Mouse (Mus musculus) heart, postnatal 4 days (tissue): ENCODE measurements around the gene Tff1. TPM values are rescaled to one million over a fixed set of nuclear protein-coding genes. Genes with fewer than 3 reads are reported as not detected.

Source experiments
- DNase-seq: peaks from one replicate; pipeline ENCODE4 v3.0.0; 2021
- total RNA-seq, 2 experiments: library from RNA; stranded (reverse); gene quantifications; 2 replicates each; pipeline ENCODE4 v1.2.3; 2021

Gene Tff1
- not detected for total RNA-seq

DNA sequence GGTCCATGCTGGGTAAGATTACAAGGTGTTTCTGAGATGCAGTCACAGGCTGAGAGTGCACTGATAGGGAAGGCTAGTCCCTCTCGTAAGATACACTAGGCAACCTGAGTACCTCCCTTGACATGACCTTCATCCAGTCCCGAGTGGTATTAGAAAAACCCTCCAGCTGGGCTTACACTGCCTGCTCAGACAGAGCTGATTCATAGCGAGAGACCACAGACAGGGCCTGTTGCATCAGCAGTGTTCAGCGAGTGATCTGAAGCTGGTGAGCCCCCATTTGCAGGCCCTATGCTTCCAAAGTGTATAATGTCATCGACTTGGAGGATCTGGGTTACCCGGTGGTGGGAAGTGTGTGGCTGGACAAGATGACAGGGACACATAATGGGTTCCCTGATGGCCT lies at the start of gene Tff1:
TSS of gene Tff1 (minus strand) at position 151 of the 400 bp plus-strand sequence.
- no peak for DNase-seq

DNA sequence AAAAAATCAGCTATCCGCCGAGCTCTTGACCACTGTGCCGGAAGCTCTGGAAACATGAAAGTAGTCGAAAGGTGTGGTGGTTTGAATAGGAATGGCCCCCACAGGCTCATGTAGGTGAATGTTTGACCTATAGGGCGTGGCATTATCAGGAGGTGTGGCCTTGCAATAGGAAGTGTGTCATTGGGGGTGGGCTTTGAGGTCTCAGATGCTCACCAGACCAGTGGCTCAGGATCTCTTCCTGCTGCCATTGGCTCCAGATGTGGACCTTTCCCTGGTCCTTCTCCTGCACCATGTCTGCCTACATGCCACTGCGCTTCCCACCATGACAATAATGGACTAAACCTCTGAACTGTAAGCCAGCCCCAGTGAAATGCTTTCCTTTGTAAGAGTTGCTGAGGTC lies 46.8 kb upstream of the Tff1 start:
- DNase-seq = no peak

DNA sequence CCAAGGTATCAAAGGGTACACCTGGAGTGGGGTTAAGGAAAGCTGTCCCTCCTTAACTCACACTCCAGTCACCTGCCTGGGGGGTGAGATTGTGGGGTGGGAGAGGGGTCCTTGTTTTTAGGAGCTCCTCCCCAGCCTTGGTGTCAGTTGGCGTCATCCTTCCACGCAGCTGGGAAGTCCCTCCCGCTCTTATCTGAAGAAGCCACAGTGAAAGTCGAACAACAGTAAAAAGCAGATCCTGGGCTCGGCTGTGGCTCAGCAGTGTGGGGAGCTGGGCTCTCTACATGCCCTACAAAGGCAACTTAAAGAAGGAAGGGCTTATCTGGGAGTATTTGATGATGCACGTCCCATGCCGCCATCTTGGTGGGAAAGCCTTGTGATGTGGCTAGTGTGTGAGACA lies 45.2 kb upstream of the Tff1 start:
- DNase-seq = no peak

DNA sequence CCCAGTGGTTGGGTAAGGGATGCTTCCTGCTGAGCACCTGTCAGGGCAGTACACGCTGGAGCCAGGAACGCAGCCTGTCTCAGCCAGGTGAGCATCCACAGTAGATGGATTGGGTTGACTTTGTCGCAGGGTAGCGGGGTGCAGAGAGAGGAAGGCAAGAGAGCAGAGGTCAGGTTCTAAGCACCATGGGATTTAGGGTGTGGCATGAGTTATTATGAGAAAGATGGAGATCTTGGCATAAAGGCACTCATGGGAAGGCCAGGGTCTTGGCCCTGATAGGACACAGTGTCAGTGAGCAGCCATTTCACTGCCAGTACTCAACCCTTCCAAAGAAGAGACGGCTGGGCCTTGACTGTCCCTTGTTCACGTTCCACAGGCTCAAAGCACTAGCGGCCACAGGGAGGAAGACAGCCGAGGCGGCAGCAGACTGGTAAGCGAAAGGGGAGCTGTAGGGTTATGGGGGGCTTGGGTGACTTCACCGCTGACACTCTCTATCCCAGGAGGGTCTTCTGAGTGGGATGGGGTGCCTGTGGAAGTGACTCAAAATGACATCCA lies 44.4 kb upstream of the Tff1 start:
- DNase-seq = no peak

DNA sequence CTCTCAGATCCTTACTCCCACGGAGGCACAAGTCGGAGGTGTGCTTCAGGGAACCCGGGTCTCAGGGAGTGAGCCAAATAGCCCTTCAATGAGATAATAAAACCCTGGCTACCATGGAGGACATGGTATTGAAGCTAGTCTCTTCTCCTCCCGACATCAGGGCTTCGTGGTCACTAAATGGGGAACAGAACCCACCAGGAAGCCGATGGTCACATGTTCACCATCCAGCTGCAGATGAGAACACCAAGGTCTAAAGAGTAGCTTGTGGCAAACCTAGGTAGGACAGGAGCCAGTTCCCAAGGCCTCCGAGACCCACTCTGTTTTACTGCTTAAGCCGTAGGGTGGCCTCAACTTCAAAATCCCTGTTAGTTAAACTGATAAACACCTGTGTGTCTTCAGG lies 43.6 kb upstream of the Tff1 start:
- no peak for DNase-seq

DNA sequence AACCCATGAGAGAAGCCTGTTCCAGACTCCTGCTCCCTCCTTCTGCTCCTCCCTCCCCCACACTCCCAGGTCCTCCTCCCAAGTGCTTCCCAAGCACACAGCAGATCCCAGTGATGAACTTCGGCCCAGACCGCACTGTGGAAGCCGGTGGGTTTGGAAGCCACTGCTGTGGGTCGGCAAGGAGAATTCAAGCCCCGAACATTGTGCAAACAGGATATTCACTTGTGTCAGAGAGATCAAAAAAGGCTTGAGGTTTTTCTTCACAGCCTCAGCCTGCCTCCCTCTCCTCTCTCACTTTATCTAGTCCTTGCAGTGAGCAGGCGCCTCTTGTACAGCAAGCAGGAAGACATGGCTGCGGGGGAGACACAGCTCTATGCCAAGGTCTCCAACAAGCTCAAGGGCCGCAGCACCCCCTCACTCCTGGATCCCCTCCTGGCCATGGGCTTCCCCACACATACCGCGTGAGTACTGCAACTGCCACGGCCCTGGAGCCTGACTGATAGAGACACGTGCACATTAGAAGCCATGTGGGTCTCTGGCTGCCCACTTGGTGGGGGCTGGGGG lies 42.8 kb upstream of the Tff1 start, which contains the start of gene Ubash3a:
TSS of gene Ubash3a (plus strand) at position 103 of the 564 bp plus-strand sequence.
- no peak for DNase-seq

DNA sequence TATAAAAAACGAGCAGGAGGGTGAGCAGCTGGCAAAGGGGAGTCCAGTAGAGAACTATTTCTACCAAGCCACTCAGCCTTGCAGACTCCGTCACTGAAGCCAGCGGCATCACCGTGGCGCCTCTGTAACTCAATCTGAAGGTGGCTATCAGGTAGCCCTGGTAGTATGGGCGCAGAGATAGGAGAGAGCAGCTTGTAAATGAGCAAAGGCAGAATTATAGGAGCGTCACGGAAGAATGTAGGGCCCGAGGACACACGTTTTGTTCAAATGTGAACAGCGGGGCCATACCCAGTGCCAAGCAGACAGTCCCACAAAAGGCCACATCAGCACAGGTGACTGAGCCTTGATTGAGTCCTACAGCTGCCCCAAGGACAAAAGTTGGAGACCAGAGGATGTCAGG lies 33.8 kb upstream of the Tff1 start, which contains the start of gene Tmprss3:
TSS of gene Tmprss3 (minus strand) at position 101 of the 400 bp plus-strand sequence.
- DNase-seq = no peak

DNA sequence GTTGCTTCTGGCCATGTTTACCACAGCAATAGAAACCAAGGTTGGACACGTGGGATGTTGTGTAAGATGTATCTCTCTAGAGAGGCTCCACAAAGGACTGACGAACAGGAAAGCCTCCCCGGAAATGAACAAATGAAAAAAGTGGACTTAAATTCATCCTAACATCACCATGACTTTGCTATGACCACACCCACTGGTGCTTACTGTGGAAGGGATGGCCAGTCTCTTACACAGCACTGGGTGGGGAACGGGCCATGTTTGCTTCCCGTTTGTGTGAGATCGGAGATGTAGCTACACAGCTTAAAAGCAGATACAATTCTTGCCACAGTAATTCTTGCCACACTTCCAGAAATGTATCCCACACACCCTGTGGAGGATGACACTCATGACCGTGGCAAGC lies 31.2 kb upstream of the Tff1 start:
- DNase-seq = no peak

DNA sequence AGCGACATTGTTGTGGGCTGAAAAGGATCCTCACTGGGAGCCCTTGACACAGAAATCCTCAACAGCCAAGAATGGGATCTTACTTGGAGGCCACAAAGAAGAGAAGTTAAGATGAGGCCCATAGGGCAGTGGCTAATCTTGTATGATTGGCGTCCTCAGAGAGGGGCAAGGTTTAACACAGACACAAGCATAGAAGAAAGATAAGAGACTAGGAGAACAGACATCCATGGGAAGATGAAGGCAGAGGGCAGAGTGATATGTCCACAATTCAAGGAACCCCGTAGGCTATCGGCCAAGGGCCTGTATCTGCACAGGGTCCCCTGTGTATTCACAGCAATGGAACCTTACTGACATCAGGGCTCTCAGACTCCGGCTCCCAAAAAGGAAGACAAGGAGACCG lies 30.1 kb upstream of the Tff1 start:
- no peak for DNase-seq

DNA sequence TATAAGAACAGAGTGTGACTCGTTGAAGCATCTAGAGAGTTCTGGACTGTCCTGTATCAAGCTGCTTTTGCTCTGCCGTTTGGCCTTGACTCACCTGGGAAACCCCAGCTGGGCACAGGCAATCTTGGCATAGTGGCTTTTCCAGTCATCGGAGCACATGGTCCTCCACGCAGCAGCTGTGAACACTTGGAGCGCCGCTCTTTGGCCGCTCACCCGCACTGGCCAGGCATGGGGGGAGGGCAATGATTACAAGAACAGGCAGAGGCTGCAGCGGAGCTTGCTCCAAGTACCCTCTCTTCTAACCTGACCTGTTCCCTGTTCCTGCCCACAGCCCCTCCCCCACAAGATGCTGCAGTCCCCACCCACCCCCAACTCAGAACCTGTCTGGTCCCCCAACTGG lies 28.3 kb upstream of the Tff1 start:
- no peak for DNase-seq

DNA sequence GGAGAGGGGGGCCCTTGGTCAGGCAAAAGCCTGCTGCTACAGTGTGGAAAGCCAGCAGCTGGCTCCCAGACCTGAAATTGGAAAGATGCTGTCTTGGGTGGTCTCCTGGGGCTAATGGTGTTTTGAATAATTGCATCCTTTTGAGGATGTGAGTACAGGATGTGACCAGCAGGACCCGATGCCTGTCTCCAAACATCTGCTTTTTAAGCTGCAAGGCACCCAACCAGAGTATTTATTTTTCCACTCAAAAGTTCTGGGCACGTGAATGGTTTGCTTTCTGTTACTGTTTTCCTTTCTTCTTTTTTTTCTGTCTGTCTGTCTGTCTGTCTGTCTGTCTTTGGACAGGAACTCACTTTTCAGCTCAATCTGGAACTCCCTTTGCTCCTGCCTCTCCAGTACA lies 27.6 kb upstream of the Tff1 start:
- DNase-seq = no peak

DNA sequence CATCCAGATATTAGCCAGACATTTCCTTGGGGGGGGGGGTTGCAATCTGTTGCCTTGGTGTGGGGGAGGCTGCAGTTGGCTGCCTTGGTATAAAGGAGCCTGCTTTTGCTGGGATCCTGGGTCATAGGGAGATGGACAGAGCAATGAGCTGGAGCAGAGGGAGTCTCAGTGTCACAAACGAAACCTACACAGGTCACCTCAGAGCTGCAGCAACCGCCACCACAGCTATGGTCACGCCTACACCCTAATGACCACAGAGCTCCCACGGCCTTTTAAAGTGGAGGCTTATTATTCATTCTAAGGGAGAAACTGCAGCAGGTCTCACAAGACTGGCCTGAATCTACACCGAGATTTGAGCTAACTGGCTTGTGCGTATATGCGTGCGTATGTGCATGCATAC lies 26.7 kb upstream of the Tff1 start:
- DNase-seq = no peak

DNA sequence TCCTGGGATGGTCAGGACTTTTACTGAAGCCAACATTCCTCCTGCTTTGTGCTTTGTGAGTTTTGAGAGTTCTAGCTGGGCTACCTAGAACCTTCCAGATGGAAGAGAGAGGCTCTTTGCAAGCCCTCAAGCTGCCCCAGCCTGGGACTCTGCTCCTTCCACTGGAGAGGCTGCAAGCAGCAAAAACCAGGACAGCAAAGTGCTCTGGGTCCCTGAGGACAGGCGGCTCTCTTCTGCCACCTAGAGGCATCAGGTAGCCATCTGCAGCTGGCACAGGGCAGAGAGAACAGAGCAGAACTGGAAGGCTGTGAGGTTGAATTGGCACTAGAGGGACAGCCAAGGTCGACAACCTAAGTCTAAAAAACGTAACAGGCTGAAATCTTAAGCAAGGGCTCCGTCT lies 22.3 kb upstream of the Tff1 start:
- peak; percentile 77 for DNase-seq

DNA sequence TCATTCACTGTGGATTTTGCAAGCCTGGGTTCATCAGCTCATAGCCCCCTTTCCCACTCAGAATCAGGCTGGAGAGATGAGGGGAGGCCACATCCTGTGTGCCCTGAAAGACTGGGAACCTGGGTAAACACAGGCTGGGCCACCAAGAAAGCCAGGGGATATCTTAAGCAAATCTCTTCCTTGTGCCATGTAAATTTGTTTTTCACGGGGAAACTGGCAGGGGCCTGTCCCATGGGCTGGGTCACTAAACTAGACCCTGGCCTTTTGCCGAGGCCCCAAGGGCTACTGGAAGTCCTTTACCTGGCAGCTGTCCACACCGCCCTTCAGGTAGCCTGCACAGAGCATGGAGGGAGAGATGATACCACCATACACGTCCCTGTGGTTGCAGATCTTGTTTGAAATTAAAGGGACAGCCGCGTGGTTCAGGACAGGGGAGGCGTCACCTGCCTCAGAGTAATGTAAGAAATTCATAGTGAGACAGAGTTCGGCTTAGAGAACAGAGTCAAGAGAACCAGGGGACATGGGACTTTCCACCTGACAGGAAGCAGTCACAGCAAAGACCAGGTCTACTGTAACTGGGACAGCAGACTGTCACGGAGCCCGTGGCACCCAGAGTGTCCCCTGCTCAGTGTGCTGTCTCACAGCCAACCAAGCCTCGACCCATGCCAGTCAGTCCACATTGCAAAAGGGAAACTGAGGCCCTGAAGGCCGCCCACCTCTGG lies 19.4 kb upstream of the Tff1 start:
- DNase-seq = no peak

DNA sequence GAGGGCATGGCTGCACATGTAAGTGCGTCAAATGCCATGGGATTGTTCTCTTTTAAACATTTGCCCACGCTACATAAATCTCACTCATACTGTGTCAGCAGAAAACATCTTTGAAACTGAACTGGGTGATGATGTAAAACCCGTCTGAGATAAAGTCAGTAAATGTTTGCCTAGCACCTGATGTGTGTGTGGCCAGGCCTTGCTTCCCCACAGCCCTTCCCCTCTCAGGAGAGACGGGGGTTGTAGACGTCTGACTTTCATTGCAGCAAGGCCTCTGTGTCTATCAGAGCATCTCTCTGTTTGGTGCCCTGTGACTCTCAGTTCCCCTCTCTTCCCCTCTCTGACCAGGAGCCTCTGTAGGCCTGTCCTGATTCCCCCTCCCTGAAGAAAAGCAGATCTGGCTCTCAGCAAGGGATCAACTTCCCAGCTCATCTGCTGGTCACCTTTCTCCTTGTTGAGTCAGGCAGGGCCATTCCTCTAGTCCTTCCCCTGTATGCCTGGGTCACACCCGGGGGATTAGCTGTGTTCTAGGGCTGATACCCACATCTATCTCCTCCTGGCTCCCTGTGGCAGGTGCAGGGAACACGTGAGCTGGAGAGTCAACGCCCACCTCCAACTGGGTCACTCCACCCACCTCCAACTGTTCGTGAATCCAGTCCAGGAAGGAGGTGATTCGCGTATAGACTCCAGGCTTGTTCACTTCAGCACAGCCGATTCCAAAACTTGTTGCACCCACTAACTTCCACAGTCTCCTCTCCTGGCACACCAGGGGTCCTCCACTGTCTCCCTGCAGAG lies 18.3 kb upstream of the Tff1 start:
- DNase-seq = no peak

DNA sequence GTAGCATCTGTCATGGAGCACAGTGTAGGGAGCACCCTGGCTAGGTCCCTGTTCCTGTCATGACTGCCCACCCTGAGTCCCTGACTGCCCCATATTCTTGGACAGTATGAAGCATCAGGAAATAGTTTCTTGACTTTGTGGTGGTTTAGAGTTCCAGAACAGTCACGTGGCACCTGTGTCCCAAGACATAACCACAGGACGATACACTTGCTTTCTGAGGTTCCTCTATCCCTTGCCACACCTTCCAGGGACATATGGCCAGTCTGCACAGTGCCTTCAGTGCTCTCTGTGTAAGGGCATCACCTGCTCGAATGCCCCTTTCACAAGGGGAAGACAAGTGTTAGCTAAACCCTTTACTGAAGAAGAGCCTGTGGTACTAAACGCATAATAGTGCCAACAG lies 16.4 kb upstream of the Tff1 start:
- DNase-seq = no peak

DNA sequence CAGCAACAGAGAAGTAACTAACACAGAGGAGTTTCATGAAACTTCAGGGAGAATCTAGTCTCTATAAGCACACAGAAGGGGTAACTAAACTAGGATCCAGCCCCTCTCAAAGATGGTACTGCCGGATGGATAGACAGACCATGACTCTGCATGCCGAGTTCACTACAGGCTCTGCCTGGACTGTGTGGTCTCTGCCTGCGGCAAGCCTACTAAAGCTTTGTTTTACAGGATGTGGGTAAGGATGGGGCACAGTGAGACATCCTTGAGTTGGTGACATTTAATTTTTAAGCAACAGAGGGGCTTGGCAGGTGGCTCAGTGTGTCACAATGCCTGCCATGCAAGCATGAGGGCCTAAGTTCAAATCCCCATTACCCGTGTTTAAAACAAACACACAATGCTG lies 11.2 kb upstream of the Tff1 start:
- DNase-seq = no peak

DNA sequence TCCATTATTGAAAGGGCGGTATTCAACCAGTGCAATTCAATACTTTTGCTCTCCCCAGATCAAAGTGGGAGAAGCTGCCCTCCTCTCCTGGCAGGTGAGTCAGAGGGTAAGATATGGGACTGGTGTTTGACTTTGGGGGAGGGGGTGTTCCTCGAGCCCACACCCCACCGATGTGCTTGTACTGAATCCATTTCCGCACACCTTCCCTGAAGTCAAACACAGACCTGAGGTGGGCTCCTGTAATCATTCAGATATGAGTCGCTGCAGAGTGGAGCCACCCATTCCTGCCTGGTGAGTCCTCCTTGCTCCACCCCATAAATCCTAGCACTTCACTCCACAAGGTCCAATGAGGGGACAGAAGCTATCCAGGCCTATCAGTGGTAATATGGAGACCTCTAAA lies 4.7 kb upstream of the Tff1 start:
- no peak for DNase-seq

DNA sequence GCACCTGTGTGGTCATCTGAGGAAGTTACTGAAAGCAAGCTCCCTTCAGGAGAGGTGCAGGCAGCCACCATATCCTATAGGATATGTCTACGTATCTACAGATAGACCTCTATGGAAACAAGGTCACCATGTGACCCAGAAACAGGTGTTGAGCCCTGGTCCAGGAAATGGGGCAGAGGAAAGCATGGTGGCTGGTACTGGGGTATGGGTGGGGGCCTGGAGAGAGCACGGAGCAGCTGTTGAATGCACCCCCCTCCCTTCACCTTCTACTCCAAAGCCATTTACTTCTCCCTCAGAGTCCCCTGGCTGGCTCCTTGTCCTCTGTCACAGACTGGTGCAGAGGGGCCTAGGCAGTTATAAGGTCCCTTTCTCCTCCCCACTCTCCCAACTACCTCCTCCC lies 1.3 kb downstream of the Tff1 start:
- no peak for DNase-seq

DNA sequence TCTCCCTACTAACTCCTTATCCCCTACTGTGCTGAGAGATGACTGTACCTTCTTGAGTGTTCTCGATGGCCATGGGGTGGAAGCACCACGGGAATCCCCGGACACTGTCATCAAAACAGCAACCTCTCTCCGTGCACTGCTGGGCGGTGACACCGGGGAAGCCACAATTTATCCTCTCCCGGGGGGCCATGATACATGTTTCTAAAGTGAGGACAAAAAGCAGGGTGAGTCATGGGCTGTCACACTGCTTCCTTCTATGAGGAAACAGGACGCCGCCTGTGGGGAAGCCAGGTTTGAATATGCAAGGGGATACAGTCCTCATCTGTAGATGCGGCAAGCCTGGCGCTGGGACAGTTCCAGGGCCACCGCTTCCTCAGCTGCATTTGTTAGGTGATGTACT lies 2.5 kb downstream of the Tff1 start:
- DNase-seq = no peak

DNA sequence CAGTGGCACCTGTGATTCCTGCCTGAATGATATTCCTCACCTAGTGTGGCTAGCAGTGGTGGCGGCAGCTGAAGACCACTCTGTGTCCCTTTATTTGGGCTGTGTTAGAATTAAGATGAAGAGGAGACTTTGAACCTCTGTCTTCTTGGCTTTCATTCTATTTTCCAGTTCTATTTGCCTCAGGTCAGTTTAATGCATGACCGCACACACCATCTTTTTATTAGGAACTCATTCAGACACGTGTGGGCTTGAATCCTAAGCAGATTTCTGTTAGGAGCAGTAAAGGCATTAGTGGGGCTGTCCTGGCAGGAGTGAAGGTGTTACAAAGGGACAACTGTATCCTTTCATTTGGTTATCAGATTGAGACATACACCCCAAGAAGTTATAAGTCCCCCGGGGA lies 4.8 kb downstream of the Tff1 start:
- no peak for DNase-seq

DNA sequence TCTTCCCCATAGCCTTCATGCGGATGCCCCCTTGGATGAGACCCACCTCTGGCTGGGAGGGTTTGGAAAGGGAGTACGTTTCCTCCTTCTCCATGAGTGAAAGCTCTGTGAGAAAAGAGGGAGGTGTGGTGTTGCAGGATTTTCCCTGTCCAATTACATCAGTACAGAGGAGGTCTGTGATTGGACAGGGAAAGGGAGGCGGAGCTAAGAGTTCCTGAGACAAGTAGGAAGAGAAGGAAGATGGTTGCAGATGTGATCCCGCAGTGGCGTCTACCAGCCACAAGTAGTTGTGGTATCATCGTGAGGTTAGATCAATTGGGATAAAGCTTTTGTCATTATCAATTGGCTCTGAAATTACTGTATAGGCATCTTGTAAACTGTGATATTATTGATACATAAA lies 7.2 kb downstream of the Tff1 start:
- no peak for DNase-seq

DNA sequence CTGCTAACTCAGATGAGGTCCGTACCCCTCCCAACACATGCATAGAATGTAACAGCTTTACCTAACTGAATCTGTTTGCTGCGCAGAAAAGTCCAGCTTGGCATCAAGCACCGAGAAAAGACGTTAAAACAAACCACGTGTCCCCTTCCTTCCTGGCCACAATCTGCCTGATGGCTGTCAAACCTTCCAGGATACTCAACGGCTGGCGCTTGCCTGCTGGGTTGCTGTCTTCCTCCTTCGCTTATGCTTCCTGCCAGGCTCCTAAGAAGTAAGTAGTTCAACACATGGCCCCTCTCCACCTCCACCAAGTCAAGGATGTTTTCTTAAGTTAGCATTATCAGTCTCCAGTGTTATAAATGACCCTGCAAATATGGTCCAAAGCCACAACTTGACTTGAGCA lies 11.3 kb downstream of the Tff1 start:
- DNase-seq = no peak
